Mouse (Mus musculus): ENCODE results near the gene Pttg1ip.

DNA sequence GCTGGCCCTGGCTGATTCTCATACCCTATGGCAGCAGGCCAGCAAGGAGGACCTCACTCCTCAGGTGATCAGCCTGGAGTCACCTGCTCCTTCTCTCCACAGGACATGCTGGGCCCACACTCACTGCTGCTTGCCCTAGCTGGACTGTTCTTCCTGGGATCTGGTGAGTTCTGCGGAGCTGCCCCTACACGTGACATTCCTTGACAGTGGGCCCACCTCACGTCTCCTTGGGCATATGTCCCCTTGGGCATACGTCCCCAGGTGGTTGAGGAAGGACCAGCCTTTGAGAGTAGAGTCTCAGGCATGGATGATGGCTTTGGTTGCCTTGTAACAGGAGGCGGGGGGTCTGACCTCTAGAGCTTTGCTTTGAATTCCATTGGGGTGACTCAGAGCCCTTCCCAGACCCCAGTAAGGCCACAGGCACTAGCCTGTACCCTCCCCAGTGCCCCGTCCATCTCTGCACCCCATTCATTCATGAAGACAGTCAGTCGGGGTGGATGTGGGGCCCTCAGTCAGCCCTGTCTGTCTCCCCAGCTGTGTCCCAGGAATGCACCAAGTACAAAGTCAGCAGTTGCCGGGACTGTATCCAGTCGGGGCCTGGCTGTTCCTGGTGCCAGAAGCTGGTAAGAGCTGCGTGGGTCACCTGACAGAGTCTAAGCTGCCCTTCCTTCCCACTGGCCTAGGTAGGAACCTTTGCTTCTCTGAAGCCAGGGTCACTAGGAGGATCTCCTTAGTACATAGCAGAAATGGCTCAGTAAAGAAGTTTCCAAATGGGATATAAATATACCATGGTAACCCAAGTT lies 39.5 kb upstream of the Pttg1ip start:
- TF ChIP-seq HCFC1 (IDR thresholded peaks at IDR 0.05; ENCODE audit: borderline replicate concordance, insufficient read depth, low read length) (no peak), MAFK (IDR thresholded peaks at IDR 0.05; ENCODE audit: insufficient read depth, low read depth, low read length) (no peak), ZNF384 (IDR thresholded peaks at IDR 0.05; ENCODE audit: low read depth, low read length) (no peak), CHD2 (IDR thresholded peaks at IDR 0.05; ENCODE audit: low read depth, low read length) (no peak)
